Mouse (Mus musculus) MEL (cell line): ENCODE results near the gene Fryl. TPM values are rescaled to one million over a fixed set of nuclear protein-coding genes. Genes with fewer than 3 reads are reported as not detected.

Experiments
- DNase-seq: peaks from one replicate; pipeline ENCODE4 v3.0.0; 2011; ENCODE audit warnings: low read depth, low spot score
- H3K27ac ChIP-seq: 2 replicates; pipeline ENCODE4 v1.5.1; 2012; ENCODE audit warnings: low read depth, mild to moderate bottlenecking, control low read depth, low read length, moderate library complexity; ENCODE audit not compliant: control insufficient read depth
- H3K27me3 ChIP-seq, 2 experiments: fragments of 150-350 bp in 1 of 2; sonication (generic) in 1 of 2; 2 replicates each; pipeline ENCODE4 v1.6.1; 2012; ENCODE audit warnings: low read length in 2 of 2, mild to moderate bottlenecking in 2 of 2, improper control_type of control experiment in 1 of 2, moderate library complexity in 1 of 2; ENCODE audit not compliant: insufficient read depth in 2 of 2, control insufficient read depth in 1 of 2
- H3K36me3 ChIP-seq, 2 experiments: 2 replicates each; pipeline ENCODE4 v1.6.1; 2012 to 2014; ENCODE audit warnings: low read length in 2 of 2, improper control_type of control experiment in 1 of 2, inconsistent platforms in 1 of 2, mild to moderate bottlenecking in 1 of 2; ENCODE audit not compliant: insufficient read depth in 2 of 2, control insufficient read depth in 1 of 2
- H3K4me1 ChIP-seq, 2 experiments: fragments of 150-350 bp in 1 of 2; sonication (generic) in 1 of 2; 2 replicates each; pipeline ENCODE4 v1.6.1; 2012; ENCODE audit warnings: low read length in 2 of 2, improper control_type of control experiment in 1 of 2, mild to moderate bottlenecking in 1 of 2; ENCODE audit not compliant: insufficient read depth in 2 of 2, control insufficient read depth in 1 of 2
- H3K4me3 ChIP-seq, 2 experiments: fragments of 150-350 bp in 1 of 2; sonication (generic) in 1 of 2; 2 replicates each; pipeline ENCODE4 v1.5.1; 2012; ENCODE audit warnings: low read depth in 2 of 2, low read length in 2 of 2, mild to moderate bottlenecking in 2 of 2, moderate library complexity in 2 of 2, control low read depth in 1 of 2, improper control_type of control experiment in 1 of 2; ENCODE audit not compliant: control insufficient read depth in 1 of 2, insufficient read depth in 1 of 2
- H3K79me2 ChIP-seq: 2 replicates; pipeline ENCODE4 v1.6.1; 2012; ENCODE audit warnings: mild to moderate bottlenecking, low read length, moderate library complexity; ENCODE audit not compliant: control insufficient read depth, poor library complexity, insufficient read depth
- H3K9ac ChIP-seq: 2 replicates; pipeline ENCODE4 v1.6.1; 2012; ENCODE audit warnings: low read depth, mild to moderate bottlenecking, control low read depth, low read length, moderate library complexity; ENCODE audit not compliant: control insufficient read depth, poor library complexity, severe bottlenecking
- H3K9me3 ChIP-seq: fragments of 150-350 bp; sonication (generic); replicated peaks from 2 replicates; pipeline ENCODE4 v1.6.1; 2012; ENCODE audit warnings: mild to moderate bottlenecking, low read length, improper control_type of control experiment, moderate library complexity; ENCODE audit not compliant: insufficient read depth
- BHLHE40 ChIP-seq: IDR thresholded peaks from 2 replicates; pipeline ENCODE4 v1.6.1; 2012; ENCODE audit warnings: low read depth, mild to moderate bottlenecking, inconsistent platforms, low read length, improper control_type of control experiment, borderline replicate concordance
- CHD1 ChIP-seq: IDR thresholded peaks from 2 replicates; pipeline ENCODE4 v1.6.1; 2012; ENCODE audit warnings: low read depth, mild to moderate bottlenecking, inconsistent platforms, low read length, improper control_type of control experiment
- CHD2 ChIP-seq: IDR thresholded peaks from 2 replicates; pipeline ENCODE4 v1.6.1; 2011; ENCODE audit warnings: low read length, improper control_type of control experiment
- CTCF ChIP-seq, 3 experiments: IDR thresholded peaks in 2 of 3; conservative IDR thresholded peaks in 1 of 3; 2 replicates each; pipeline ENCODE4 v1.5.1; 2011 to 2012; ENCODE audit warnings: low read length in 3 of 3, low read depth in 2 of 3, mild to moderate bottlenecking in 2 of 3, improper control_type of control experiment in 1 of 3, inconsistent platforms in 1 of 3, mixed read lengths in 1 of 3, moderate library complexity in 1 of 3; ENCODE audit not compliant: control insufficient read depth in 1 of 3, insufficient read depth in 1 of 3, poor library complexity in 1 of 3, severe bottlenecking in 1 of 3
- E2F4 ChIP-seq: IDR thresholded peaks from 2 replicates; pipeline ENCODE4 v1.6.1; 2011; ENCODE audit warnings: low read depth, low read length, improper control_type of control experiment, borderline replicate concordance
- ELF1 ChIP-seq: IDR thresholded peaks from 2 replicates; pipeline ENCODE4 v1.6.1; 2014; ENCODE audit warnings: low read depth, mild to moderate bottlenecking, inconsistent platforms, low read length, improper control_type of control experiment, moderate library complexity
- EP300 ChIP-seq, 2 experiments: IDR thresholded peaks; 2 replicates each; pipeline ENCODE4 v1.6.1; 2011; ENCODE audit warnings: improper control_type of control experiment in 2 of 2, low read length in 2 of 2, low read depth in 1 of 2, mild to moderate bottlenecking in 1 of 2
- ETS1 ChIP-seq: IDR thresholded peaks from 2 replicates; pipeline ENCODE4 v1.6.1; 2012; ENCODE audit warnings: low read depth, mild to moderate bottlenecking, inconsistent platforms, low read length, improper control_type of control experiment, moderate library complexity
- GABPA ChIP-seq: IDR thresholded peaks from 2 replicates; pipeline ENCODE4 v1.6.1; 2012; ENCODE audit warnings: low read depth, mild to moderate bottlenecking, inconsistent platforms, low read length, improper control_type of control experiment, moderate library complexity
- GATA1 ChIP-seq: IDR thresholded peaks from 2 replicates; pipeline ENCODE4 v1.6.1; 2011; ENCODE audit warnings: low read depth, low read length, improper control_type of control experiment
- HCFC1 ChIP-seq: IDR thresholded peaks from 2 replicates; pipeline ENCODE4 v1.6.1; 2012; ENCODE audit warnings: low read depth, mild to moderate bottlenecking, inconsistent platforms, low read length, improper control_type of control experiment, moderate library complexity
- JUND ChIP-seq: IDR thresholded peaks from 2 replicates; pipeline ENCODE4 v1.6.1; 2011; ENCODE audit warnings: low read depth, mild to moderate bottlenecking, improper control_type of control experiment, low read length
- KAT2A ChIP-seq: conservative IDR thresholded peaks from 2 replicates; pipeline ENCODE4 v1.6.1; 2012; ENCODE audit warnings: low read depth, low read length, improper control_type of control experiment, inconsistent platforms
- MAFK ChIP-seq: IDR thresholded peaks from 2 replicates; pipeline ENCODE4 v1.6.1; 2011; ENCODE audit warnings: low read depth, mild to moderate bottlenecking, low read length, improper control_type of control experiment, borderline replicate concordance
- MAX ChIP-seq: IDR thresholded peaks from 2 replicates; pipeline ENCODE4 v1.6.1; 2011; ENCODE audit warnings: low read length, improper control_type of control experiment
- MAZ ChIP-seq: IDR thresholded peaks from 2 replicates; pipeline ENCODE4 v1.6.1; 2012; ENCODE audit warnings: low read depth, mild to moderate bottlenecking, inconsistent platforms, low read length, improper control_type of control experiment
- MEF2A ChIP-seq: IDR thresholded peaks from 2 replicates; pipeline ENCODE4 v1.6.1; 2014; ENCODE audit warnings: low read depth, mild to moderate bottlenecking, inconsistent platforms, low read length, improper control_type of control experiment; ENCODE audit not compliant: poor library complexity, insufficient replicate concordance, severe bottlenecking; ENCODE audit errors: extremely low read depth
- MXI1 ChIP-seq: IDR thresholded peaks from 2 replicates; pipeline ENCODE4 v1.6.1; 2011; ENCODE audit warnings: mild to moderate bottlenecking, low read depth, low read length, improper control_type of control experiment
- MYB ChIP-seq: IDR thresholded peaks from 2 replicates; pipeline ENCODE4 v1.6.1; 2011; ENCODE audit warnings: mild to moderate bottlenecking, low read depth, low read length, improper control_type of control experiment
- MYC ChIP-seq: IDR thresholded peaks from 2 replicates; pipeline ENCODE4 v1.6.1; 2011; ENCODE audit warnings: low read depth, mild to moderate bottlenecking, low read length, improper control_type of control experiment, moderate library complexity
- NELFE ChIP-seq: IDR thresholded peaks from 2 replicates; pipeline ENCODE4 v1.6.1; 2011; ENCODE audit warnings: low read depth, low read length, improper control_type of control experiment
- NRF1 ChIP-seq: IDR thresholded peaks from 2 replicates; pipeline ENCODE4 v1.6.1; 2014; ENCODE audit warnings: low read depth, mild to moderate bottlenecking, inconsistent platforms, low read length, improper control_type of control experiment, moderate library complexity; ENCODE audit not compliant: poor library complexity, insufficient read depth, severe bottlenecking
- POLR2A ChIP-seq, 2 experiments: IDR thresholded peaks; 2 replicates each; pipeline ENCODE4 v1.6.1; 2011 to 2012; ENCODE audit warnings: low read length in 2 of 2, mild to moderate bottlenecking in 2 of 2, control low read depth in 1 of 2, improper control_type of control experiment in 1 of 2, low read depth in 1 of 2, moderate library complexity in 1 of 2; ENCODE audit not compliant: control insufficient read depth in 1 of 2, insufficient read depth in 1 of 2, poor library complexity in 1 of 2
- POLR2AphosphoS2 ChIP-seq: IDR thresholded peaks from 2 replicates; pipeline ENCODE4 v1.6.1; 2011; ENCODE audit warnings: low read length, improper control_type of control experiment
- RCOR1 ChIP-seq: IDR thresholded peaks from 2 replicates; pipeline ENCODE4 v1.6.1; 2012; ENCODE audit warnings: low read depth, mild to moderate bottlenecking, inconsistent platforms, low read length, improper control_type of control experiment
- SIN3A ChIP-seq: IDR thresholded peaks from 2 replicates; pipeline ENCODE4 v1.6.1; 2012; ENCODE audit warnings: low read length, improper control_type of control experiment, inconsistent platforms
- SMC3 ChIP-seq: IDR thresholded peaks from 2 replicates; pipeline ENCODE4 v1.6.1; 2011; ENCODE audit warnings: low read depth, low read length, improper control_type of control experiment
- TAL1 ChIP-seq: IDR thresholded peaks from 2 replicates; pipeline ENCODE4 v1.6.1; 2012; ENCODE audit warnings: mild to moderate bottlenecking, inconsistent platforms, low read length, moderate library complexity, mixed read lengths
- TCF12 ChIP-seq: IDR thresholded peaks from 2 replicates; pipeline ENCODE4 v1.6.1; 2014; ENCODE audit warnings: low read depth, mild to moderate bottlenecking, inconsistent platforms, low read length, improper control_type of control experiment, moderate library complexity
- UBTF ChIP-seq: IDR thresholded peaks from 2 replicates; pipeline ENCODE4 v1.6.1; 2012; ENCODE audit warnings: low read depth, mild to moderate bottlenecking, inconsistent platforms, low read length, improper control_type of control experiment, moderate library complexity, borderline replicate concordance; ENCODE audit not compliant: insufficient read depth
- USF1 ChIP-seq: IDR thresholded peaks from 2 replicates; pipeline ENCODE4 v1.6.1; 2014; ENCODE audit warnings: low read depth, mild to moderate bottlenecking, inconsistent platforms, low read length, improper control_type of control experiment, moderate library complexity
- USF2 ChIP-seq, 2 experiments: IDR thresholded peaks; 2 replicates each; pipeline ENCODE4 v1.6.1; 2011 to 2012; ENCODE audit warnings: improper control_type of control experiment in 2 of 2, low read length in 2 of 2, borderline replicate concordance in 1 of 2, inconsistent platforms in 1 of 2, low read depth in 1 of 2, mild to moderate bottlenecking in 1 of 2; ENCODE audit not compliant: insufficient read depth in 1 of 2
- ZKSCAN1 ChIP-seq: IDR thresholded peaks from 2 replicates; pipeline ENCODE4 v1.6.1; 2012; ENCODE audit warnings: low read depth, mild to moderate bottlenecking, inconsistent platforms, low read length, improper control_type of control experiment, moderate library complexity
- ZMIZ1 ChIP-seq: IDR thresholded peaks from 2 replicates; pipeline ENCODE4 v1.6.1; 2012; ENCODE audit warnings: low read depth, mild to moderate bottlenecking, inconsistent platforms, low read length, improper control_type of control experiment, moderate library complexity
- ZNF384 ChIP-seq: IDR thresholded peaks from 2 replicates; pipeline ENCODE4 v1.6.1; 2012; ENCODE audit warnings: low read depth, mild to moderate bottlenecking, inconsistent platforms, low read length, improper control_type of control experiment
- polyA plus RNA-seq, 2 experiments: library from polyadenylated mRNA; stranded (reverse) in 1 of 2; unstranded in 1 of 2; fragments of >175 nt in 1 of 2; fragments of >200 nt in 1 of 2; gene quantifications; 2 replicates each; pipeline versions ENCODE4 v1.2.1 to v1.2.4; 2012; ENCODE audit warnings: low replicate concordance in 2 of 2, low read depth in 1 of 2; ENCODE audit not compliant: insufficient read length in 2 of 2, insufficient read depth in 1 of 2, missing spikeins in 1 of 2
- total RNA-seq: library from RNA; depleted of rRNA; stranded (reverse); fragments of 300-350 nt; gene quantifications from 2 replicates; pipeline ENCODE4 v1.2.3, GENCODE M21; 2012; rRNA removed

Fryl gene
- total RNA-seq (18.8 and 21.5 TPM in 2 replicates), polyA plus RNA-seq (100 to 1,000 TPM in 1 of 2 experiments, 10 to 100 TPM in 1; 39.7 to 188 TPM)

DNA sequence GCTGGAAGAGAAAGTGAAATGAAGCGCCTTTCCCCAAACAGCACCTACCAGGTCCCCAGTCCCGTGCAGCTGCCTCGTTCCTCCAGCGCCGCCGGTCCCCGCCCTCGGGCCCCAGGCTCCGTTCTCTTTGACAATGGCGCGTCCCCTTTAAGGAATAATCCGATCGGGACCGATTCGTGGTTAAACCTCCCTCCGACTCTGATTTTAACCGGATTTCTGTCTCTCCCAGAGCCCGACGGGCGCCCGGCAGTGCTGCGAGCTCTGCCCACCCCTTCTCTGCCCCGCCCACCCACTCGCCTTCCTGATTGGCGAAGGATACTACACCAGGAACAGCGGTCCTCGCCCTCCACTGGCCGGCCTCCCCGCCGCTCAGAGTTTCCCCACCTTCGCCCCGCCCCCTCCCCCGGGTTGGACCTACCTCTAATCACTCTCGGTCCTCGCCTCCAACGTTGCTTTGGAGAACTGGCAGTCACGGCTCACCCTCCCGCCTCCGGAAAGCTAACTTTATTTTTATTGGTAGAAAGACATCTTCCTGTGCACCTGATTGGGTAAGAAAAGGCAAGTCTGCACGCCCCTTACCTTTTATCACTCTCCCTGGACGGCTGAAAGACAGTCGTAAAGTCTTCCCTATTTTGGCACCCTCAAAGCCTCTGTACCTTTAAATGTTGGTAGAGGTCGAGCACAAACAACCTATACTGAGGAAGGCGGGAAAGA is at the start of gene Fryl:
Gene Fryl (minus strand): TSS at position 268 of the 714 bp plus-strand sequence.
- peak within 1 kb of the TSS; percentile 97 for H3K27ac ChIP-seq
- DNase-seq = peak; percentile 99
- no peaks in the 10 kb centered on the region for H3K27me3 ChIP-seq
- peak within 1 kb of the TSS; percentile 82 for H3K9ac ChIP-seq
- H3K4me1 ChIP-seq = peaks cover 20 to 23% of the 10 kb centered on the region in 2 experiments
- peaks cover 30% of the 10 kb centered on the region for H3K79me2 ChIP-seq
- no peaks in the 10 kb centered on the region for H3K9me3 ChIP-seq
- peak within 1 kb of the TSS; percentile 95 to 96 for H3K4me3 ChIP-seq
- H3K36me3 ChIP-seq = peaks cover 0 to 32% of the 10 kb centered on the region in 2 experiments; a peak in 2 of 4 replicates
- TF ChIP-seq MXI1 (0 out of 2 replicates have a peak, but pooled peaks have one; percentile 47), UBTF (no peak), MEF2A (no peak), SIN3A (peak; percentile 60; the same call in 1 of the 2 replicates), MAFK (no peak), POLR2A (IDR thresholded peaks at IDR 0.05; ENCODE audit: control insufficient read depth in 1 of 2, insufficient read depth in 1 of 2, low read depth in 1 of 2, low read length in 2 of 2, poor library complexity in 1 of 2) (peak in 1 of 2 experiments; percentile 87; a peak in 2 of 4 replicates), ZNF384 (no peak), USF2 (IDR thresholded peaks at IDR 0.05; ENCODE audit: borderline replicate concordance in 1 of 2, insufficient read depth in 1 of 2, low read depth in 1 of 2, low read length in 2 of 2) (no peak), POLR2AphosphoS2 (peak; percentile 94; the same call in 1 of the 2 replicates), USF1 (no peak), SMC3 (no peak), ZMIZ1 (peak; percentile 75), TCF12 (no peak; the same call in 1 of the 2 replicates), MYC (0 out of 2 replicates have a peak, but pooled peaks have one; percentile 38), MYB (no peak), NRF1 (no peak), CHD1 (no peak), ETS1 (0 out of 2 replicates have a peak, but pooled peaks have one; percentile 22), GATA1 (peak; percentile 71), MAZ (0 out of 2 replicates have a peak, but pooled peaks have one; percentile 48), KAT2A (no peak; the same call in 1 of the 2 replicates), NELFE (peak; percentile 68), JUND (no peak), HCFC1 (peak; percentile 40), CTCF (IDR thresholded peaks at IDR 0.05 in 2 of 3, conservative IDR thresholded peaks at IDR 0.05 in 1 of 3; ENCODE audit: control insufficient read depth in 1 of 3, insufficient read depth in 1 of 3, low read depth in 2 of 3, low read length in 3 of 3, poor library complexity in 1 of 3, severe bottlenecking in 1 of 3) (no peak), ELF1 (peak; percentile 81), BHLHE40 (no peak), E2F4 (no peak), CHD2 (peak; percentile 81), ZKSCAN1 (no peak), GABPA (no peak), TAL1 (no peak), RCOR1 (peak; percentile 95), MAX (peak; percentile 58; the same call in 1 of the 2 replicates), EP300 (IDR thresholded peaks at IDR 0.05; ENCODE audit: low read depth in 1 of 2, low read length in 2 of 2) (no peak)
